Mouse (Mus musculus) spleen, postnatal 4 days (tissue): ENCODE data around the gene Ugt1a6a.
"Not testable (repeated sequence)": the region's sequence is repeated elsewhere in the genome, so short reads cannot be mapped to it uniquely, and the experiment has no call there.

Source experiments
- DNase-seq, 2 experiments: peaks; one replicate each; pipeline ENCODE4 v3.0.0; 2022; ENCODE audit warnings: low spot score in 2 of 2

Ugt1a6a gene

GRCm38 (mm10) chr1:88212341-88213045 lies 77.9 kb downstream of the Ugt1a6a start:
- DNase-seq, result peak in 1 of 2 experiments; percentile 66

GRCm38 (mm10) chr1:88213061-88213460 lies 78.5 kb downstream of the Ugt1a6a start:
- peak in 1 of 2 experiments; percentile 40 for DNase-seq

- DNase-seq, result peak in 1 of 2 experiments; percentile 69
Observed at GRCm38 (mm10) chr1:88213766-88214461, 79.3 kb downstream of the Ugt1a6a start.

GRCm38 (mm10) chr1:88214462-88214952 lies 79.9 kb downstream of the Ugt1a6a start:
- no peak for DNase-seq

- DNase-seq, result peak in 1 of 2 experiments; percentile 67
Observed at GRCm38 (mm10) chr1:88215466-88216380, 81.1 kb downstream of the Ugt1a6a start.

- DNase-seq, result peak in 1 of 2 experiments; percentile 68
Observed at GRCm38 (mm10) chr1:88216551-88216950, 81.9 kb downstream of the Ugt1a6a start.

GRCm38 (mm10) chr1:88217144-88217543 lies 82.5 kb downstream of the Ugt1a6a start:
- DNase-seq, result peak in 1 of 2 experiments; percentile 69

GRCm38 (mm10) chr1:88217576-88217975 lies 83.0 kb downstream of the Ugt1a6a start:
- peak in 1 of 2 experiments; percentile 64 for DNase-seq

GRCm38 (mm10) chr1:88218051-88218450 lies 83.4 kb downstream of the Ugt1a6a start:
- DNase-seq, result peak in 1 of 2 experiments; percentile 71

GRCm38 (mm10) chr1:88218591-88218990 lies 84.0 kb downstream of the Ugt1a6a start:
- no peak for DNase-seq

- DNase-seq, result peak in 1 of 2 experiments; percentile 70
Observed at GRCm38 (mm10) chr1:88219054-88219453, 84.4 kb downstream of the Ugt1a6a start.

- DNase-seq, result peak in 1 of 2 experiments; percentile 68
Observed at GRCm38 (mm10) chr1:88220336-88220735, 85.7 kb downstream of the Ugt1a6a start.

- DNase-seq, result no peak
Observed at GRCm38 (mm10) chr1:88222216-88222615, 87.6 kb downstream of the Ugt1a6a start.

- DNase-seq, result not testable (repeated sequence)
Observed at GRCm38 (mm10) chr1:88223011-88223515, 88.5 kb downstream of the Ugt1a6a start.

GRCm38 (mm10) chr1:88223591-88223990 lies 89.0 kb downstream of the Ugt1a6a start:
- peak in 1 of 2 experiments; percentile 72 for DNase-seq

- DNase-seq, result peak in 1 of 2 experiments; percentile 66
Observed at GRCm38 (mm10) chr1:88224029-88224776, 89.6 kb downstream of the Ugt1a6a start.

GRCm38 (mm10) chr1:88225301-88225700 lies 90.7 kb downstream of the Ugt1a6a start:
- DNase-seq, result not testable (repeated sequence)

- no peak for DNase-seq
Observed at GRCm38 (mm10) chr1:88225741-88226140, 91.1 kb downstream of the Ugt1a6a start.

- peak; percentile 25 to 69 for DNase-seq
Observed at GRCm38 (mm10) chr1:88226670-88227379, 92.2 kb downstream of the Ugt1a6a start, which contains the start of gene Mroh2a. Gene Mroh2a (plus strand): TSS chr1:88226986.

GRCm38 (mm10) chr1:88227482-88227881 lies 92.9 kb downstream of the Ugt1a6a start:
- DNase-seq, result peak; percentile 14 to 68
